Mouse (Mus musculus): Measurements from ENCODE around the gene Kif26b. TPM values are rescaled to one million over a fixed set of nuclear protein-coding genes. Genes with fewer than 3 reads are reported as not detected.

Kif26b gene
- polyA plus RNA-seq, 1 experiment from 2014 or later: 5.3 TPM

DNA sequence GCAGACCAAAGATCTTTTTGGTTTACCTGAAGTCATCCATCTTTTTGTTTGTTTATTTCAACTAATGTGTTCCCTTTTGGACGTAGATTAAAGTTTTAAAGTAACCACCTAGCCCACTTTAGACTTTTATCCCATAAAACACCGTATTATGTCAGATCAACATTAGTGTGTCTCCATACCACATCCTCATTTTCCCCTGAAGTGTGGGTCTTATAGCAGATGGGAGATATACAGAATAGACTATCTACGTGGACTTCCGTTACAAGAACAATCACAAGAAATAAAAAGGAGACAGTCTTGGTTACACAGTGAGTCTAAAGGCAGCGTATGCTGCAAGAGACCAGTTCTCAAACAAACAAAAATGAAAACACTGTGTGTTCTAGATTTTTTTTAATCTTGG, 185.3 kb downstream of the Kif26b start:
- ATAC-seq (ENCODE audit: insufficient number of reproducible peaks, low FRiP score, low TSS enrichment, low read depth): no peak
- H3K4me2 ChIP-seq: no peak overlapping the region
- no peaks in the 10 kb centered on the region for H3K36me3 ChIP-seq
- H3K9ac ChIP-seq: no peak overlapping the region
- 90% methylated on average over 5 of the region's 5 CpGs for WGBS
- H3K27me3 ChIP-seq: peaks cover 5% of the 10 kb centered on the region; the same call in 1 of the 2 replicates
- H3K4me3 ChIP-seq: no peak overlapping the region
- no peaks in the 10 kb centered on the region for H3K4me1 ChIP-seq
- no peak overlapping the region for H3K27ac ChIP-seq
- H3K9me3 ChIP-seq: no peaks in the 10 kb centered on the region

DNA sequence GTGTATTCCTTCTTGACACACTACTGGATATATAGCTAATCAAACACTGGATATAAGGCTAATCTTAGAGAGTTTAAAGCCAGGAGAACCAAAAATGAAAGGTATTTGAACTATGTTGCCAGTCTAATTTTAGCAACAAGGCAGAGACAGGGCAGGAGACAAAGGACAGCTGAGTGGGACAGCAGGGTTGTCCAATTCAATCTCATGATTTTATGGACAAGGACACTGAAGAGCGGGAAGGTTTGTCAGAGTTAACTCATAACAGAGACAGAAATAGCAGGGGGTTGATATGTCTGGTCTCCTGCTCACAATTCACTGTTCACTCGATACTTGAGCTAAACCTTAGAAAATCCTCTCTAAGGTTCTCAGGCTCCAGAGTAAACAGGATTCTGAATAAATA, 187.5 kb downstream of the Kif26b start:
- WGBS: 64% methylated on average over 2 of the region's 2 CpGs
- ATAC-seq (ENCODE audit: insufficient number of reproducible peaks, low FRiP score, low TSS enrichment, low read depth): no peak
- 0 out of 2 replicates have a peak, but pooled peaks cover 3% of the 10 kb centered on the region for H3K27me3 ChIP-seq

DNA sequence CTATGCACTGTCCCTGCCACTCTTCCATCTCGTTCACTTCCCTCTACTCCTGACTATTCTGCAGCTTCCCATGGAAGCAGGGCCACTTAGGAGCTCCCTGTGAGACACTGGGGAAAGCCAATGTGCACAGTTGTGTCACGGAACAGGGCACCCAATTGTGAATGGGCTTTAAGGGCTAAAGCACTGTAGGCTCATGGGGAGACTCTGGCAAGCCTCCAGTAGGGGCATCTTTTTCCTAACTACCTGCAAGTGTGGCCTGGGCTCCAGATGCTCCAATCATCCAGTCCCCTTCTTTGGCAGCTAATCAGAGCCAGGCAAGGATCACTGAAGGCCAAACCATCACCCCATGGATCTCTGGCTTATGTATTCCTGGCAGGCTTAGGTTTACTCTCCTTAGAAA, 191.9 kb downstream of the Kif26b start:
- H3K27ac ChIP-seq: no peak overlapping the region
- WGBS: 61% methylated on average over 2 of the region's 2 CpGs
- no peak overlapping the region for H3K4me3 ChIP-seq
- H3K36me3 ChIP-seq: no peaks in the 10 kb centered on the region
- H3K4me1 ChIP-seq: no peaks in the 10 kb centered on the region
- no peak for ATAC-seq (ENCODE audit: insufficient number of reproducible peaks, low FRiP score, low TSS enrichment, low read depth)
- no peaks in the 10 kb centered on the region for H3K9me3 ChIP-seq
- H3K9ac ChIP-seq: no peak overlapping the region
- 0 out of 2 replicates have a peak, but pooled peaks cover 3% of the 10 kb centered on the region for H3K27me3 ChIP-seq
- no peak overlapping the region for H3K4me2 ChIP-seq

More for the DNA sequence above, 187.5 kb downstream of the Kif26b start:
- Histone ChIP-seq H3K36me3 (no peaks in the 10 kb centered on the region), H3K9me3 (no peaks in the 10 kb centered on the region), H3K4me2 (no peak overlapping the region), H3K9ac (no peak overlapping the region), H3K27ac (no peak overlapping the region), H3K4me3 (no peak overlapping the region), H3K4me1 (no peaks in the 10 kb centered on the region)

DNA sequence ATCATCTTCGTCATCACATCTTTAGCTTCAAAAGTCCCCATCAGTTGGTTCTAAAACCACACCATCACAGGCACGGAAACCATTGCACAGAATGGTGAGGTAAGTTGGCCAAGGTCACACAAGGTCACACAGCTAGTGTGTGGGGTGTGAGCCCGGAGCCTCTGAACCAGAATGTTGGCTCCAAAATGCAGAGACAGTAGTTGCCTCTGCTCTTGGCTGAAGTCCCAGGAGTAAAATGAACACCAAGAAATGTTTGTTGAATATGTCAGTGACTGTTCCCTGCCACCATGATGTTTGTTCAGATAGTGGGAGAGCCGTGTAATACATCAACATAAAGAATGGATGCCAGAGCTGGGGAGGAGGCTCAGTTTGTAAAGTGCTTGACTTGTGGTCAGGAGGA, 193.9 kb downstream of the Kif26b start:
- H3K9me3 ChIP-seq: no peaks in the 10 kb centered on the region
- 0 out of 2 replicates have a peak, but pooled peaks cover 5% of the 10 kb centered on the region for H3K27me3 ChIP-seq
- H3K27ac ChIP-seq: no peak overlapping the region
- H3K36me3 ChIP-seq: no peaks in the 10 kb centered on the region
- no peak overlapping the region for H3K9ac ChIP-seq
- no peak overlapping the region for H3K4me2 ChIP-seq
- H3K4me1 ChIP-seq: no peaks in the 10 kb centered on the region
- no peak overlapping the region for H3K4me3 ChIP-seq
- ATAC-seq (ENCODE audit: insufficient number of reproducible peaks, low FRiP score, low TSS enrichment, low read depth): no peak
- 77% methylated on average over 4 of the region's 4 CpGs for WGBS

DNA sequence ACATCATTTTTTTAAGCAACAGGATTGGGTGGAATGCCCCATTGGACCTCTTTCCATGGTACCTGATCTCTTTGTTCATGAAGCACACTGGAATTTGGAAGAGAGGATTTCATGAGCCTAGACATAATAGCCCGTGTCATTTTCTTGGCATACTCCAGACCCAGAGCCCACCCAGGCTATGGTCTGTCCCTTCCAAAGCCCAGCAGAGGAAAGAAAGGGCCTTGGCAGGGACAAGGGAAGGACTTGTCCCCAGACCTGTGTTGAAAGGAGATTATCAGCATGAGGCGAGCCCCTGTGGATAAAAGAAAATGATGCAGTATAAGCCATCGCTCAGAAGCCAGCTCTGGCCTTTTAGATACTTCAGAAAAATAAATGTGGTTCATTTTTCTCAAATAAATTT, 196.6 kb downstream of the Kif26b start:
- Histone ChIP-seq H3K27me3 (0 out of 2 replicates have a peak, but pooled peaks cover 5% of the 10 kb centered on the region), H3K9ac (no peak overlapping the region), H3K36me3 (no peaks in the 10 kb centered on the region), H3K4me2 (no peak overlapping the region), H3K4me3 (no peak overlapping the region), H3K9me3 (no peaks in the 10 kb centered on the region), H3K4me1 (peaks cover 2% of the 10 kb centered on the region; the same call in 1 of the 2 replicates), H3K27ac (no peak overlapping the region)
- ATAC-seq (ENCODE audit: insufficient number of reproducible peaks, low FRiP score, low TSS enrichment, low read depth): no peak
- 85% methylated on average over 3 of the region's 3 CpGs for WGBS

DNA sequence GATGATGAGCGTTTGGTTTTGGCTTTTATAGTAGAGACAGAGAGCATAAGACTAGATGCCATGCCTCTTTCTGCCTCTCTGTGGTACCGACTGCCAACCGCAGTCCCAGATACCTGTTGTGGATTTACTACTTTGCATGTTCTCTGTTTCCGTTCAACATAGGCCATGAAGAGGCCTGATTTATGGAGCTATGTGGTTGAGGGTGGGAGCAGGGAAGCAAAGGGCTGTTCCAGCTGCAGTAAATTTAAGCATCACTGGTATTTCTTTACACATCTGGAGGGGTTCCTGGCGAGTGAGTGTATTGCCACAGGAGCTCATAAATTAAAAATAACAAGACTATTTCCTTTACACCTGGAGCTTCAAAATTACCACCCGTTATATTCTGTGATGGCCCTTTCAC, 199.3 kb downstream of the Kif26b start:
- H3K4me3 ChIP-seq: no peak overlapping the region
- H3K9ac ChIP-seq: no peak overlapping the region
- H3K4me2 ChIP-seq: no peak overlapping the region
- peaks cover 14% of the 10 kb centered on the region for H3K4me1 ChIP-seq
- no peaks in the 10 kb centered on the region for H3K9me3 ChIP-seq
- WGBS: 20% methylated on average over 6 of the region's 6 CpGs
- peaks cover 5% of the 10 kb centered on the region; the same call in 1 of the 2 replicates for H3K27me3 ChIP-seq
- H3K36me3 ChIP-seq: no peaks in the 10 kb centered on the region
- no peak for ATAC-seq (ENCODE audit: insufficient number of reproducible peaks, low FRiP score, low TSS enrichment, low read depth)
- H3K27ac ChIP-seq: no peak overlapping the region

DNA sequence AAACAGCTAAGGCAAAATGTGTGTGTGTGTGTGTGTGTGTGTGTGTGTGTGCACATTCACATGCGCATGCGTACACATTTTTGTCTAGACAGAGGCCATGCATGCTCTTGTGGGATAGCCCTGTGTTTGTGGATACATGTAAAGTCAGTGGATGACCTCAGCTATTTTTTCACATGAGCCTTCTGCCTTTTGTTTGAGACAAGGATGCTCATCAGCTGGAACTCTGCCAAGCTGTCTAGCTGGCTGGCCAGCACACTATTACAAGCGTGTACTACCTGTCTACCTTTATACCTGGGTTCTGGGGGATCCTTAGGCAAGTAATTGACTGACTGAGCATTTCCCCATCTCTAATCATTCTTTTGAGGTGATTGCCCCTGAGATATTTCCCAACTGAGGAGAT, 201.3 kb downstream of the Kif26b start:
- no peaks in the 10 kb centered on the region for H3K9me3 ChIP-seq
- WGBS: 93% methylated on average over 3 of the region's 3 CpGs

DNA sequence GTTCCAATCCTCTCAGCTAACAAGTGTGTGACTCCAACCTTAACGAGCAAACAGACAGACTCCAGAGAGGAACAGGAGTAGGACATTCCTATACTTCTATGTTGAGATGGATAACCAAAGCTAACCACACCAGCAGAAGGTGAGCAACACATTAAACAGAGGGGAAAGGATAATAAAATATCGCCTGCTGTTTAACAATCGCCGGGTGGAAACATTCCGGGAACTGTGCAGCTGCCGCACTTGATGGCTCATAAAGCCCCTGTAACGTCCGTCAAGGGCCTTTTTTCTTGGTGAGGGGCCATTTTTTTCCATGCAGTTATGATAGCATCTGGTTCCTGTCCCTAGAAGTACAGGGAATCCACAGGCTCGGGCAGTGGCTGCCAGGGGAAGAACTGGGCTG, 204.1 kb downstream of the Kif26b start:
- Histone ChIP-seq H3K9ac (no peak overlapping the region), H3K36me3 (no peaks in the 10 kb centered on the region), H3K4me2 (no peak overlapping the region), H3K4me1 (peaks cover 23% of the 10 kb centered on the region), H3K27me3 (peaks cover 3% of the 10 kb centered on the region; the same call in 1 of the 2 replicates), H3K9me3 (no peaks in the 10 kb centered on the region), H3K4me3 (no peak overlapping the region), H3K27ac (no peak overlapping the region)
- 18% methylated on average over 9 of the region's 9 CpGs for WGBS
- no peak for ATAC-seq (ENCODE audit: insufficient number of reproducible peaks, low FRiP score, low TSS enrichment, low read depth)

More for the DNA sequence above, 201.3 kb downstream of the Kif26b start:
- ATAC-seq (ENCODE audit: insufficient number of reproducible peaks, low FRiP score, low TSS enrichment, low read depth): no peak
- Histone ChIP-seq H3K9ac (no peak overlapping the region), H3K27ac (no peak overlapping the region), H3K4me3 (no peak overlapping the region), H3K4me2 (no peak overlapping the region), H3K4me1 (peaks cover 24% of the 10 kb centered on the region), H3K36me3 (no peaks in the 10 kb centered on the region), H3K27me3 (peaks cover 8% of the 10 kb centered on the region; the same call in 1 of the 2 replicates)

DNA sequence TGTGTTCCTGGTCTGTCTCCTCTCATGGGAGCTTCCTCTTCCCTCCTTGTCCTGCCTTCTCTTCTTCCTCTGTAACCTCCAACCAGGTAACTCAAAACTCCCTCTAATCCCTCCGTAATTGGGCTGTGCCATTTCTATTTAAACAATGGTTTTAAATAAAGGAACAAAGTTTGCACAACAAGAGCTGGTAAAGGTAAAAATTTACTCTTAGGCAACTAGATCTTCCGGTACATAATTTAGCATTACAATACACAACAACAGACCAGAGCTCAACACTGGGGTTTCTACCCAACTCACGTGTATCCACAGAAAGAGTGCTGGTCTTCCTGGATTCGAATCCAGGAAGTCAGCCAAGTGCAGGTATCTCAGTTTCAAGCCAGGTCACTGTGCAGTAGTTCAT, 205.7 kb downstream of the Kif26b start:
- Histone ChIP-seq H3K36me3 (no peaks in the 10 kb centered on the region), H3K9ac (no peak overlapping the region), H3K4me3 (no peak overlapping the region), H3K27me3 (peaks cover 3% of the 10 kb centered on the region; the same call in 1 of the 2 replicates), H3K4me1 (peaks cover 21% of the 10 kb centered on the region), H3K4me2 (no peak overlapping the region), H3K9me3 (no peaks in the 10 kb centered on the region), H3K27ac (no peak overlapping the region)
- WGBS: 84% methylated on average over 4 of the region's 4 CpGs
- ATAC-seq (ENCODE audit: insufficient number of reproducible peaks, low FRiP score, low TSS enrichment, low read depth): no peak

DNA sequence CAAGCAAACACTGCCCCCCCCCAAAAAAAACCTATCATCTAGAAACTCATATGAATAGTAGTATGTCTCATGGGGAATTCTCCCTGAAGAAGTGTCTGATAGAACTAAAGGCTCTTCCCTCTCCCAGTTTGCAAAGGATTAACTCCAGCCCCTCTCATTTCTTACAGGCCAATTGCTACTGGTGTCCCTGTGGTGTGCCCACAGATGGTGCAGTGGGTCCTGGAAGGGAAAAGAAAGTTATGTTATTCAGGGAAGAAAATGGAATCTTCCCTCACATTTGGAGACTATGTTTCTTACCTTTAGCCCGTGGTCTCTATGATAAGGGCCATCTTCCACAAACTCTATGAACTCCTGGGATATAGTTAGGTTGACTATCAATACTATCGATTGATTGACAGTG, 208.0 kb downstream of the Kif26b start:
- Histone ChIP-seq H3K4me2 (no peak overlapping the region), H3K9ac (no peak overlapping the region), H3K27me3 (peaks cover 3% of the 10 kb centered on the region; the same call in 1 of the 2 replicates), H3K36me3 (no peaks in the 10 kb centered on the region), H3K4me3 (no peak overlapping the region), H3K4me1 (peaks cover 21% of the 10 kb centered on the region), H3K27ac (no peak overlapping the region), H3K9me3 (no peaks in the 10 kb centered on the region)
- 94% methylated on average over 2 of the region's 2 CpGs for WGBS
- ATAC-seq (ENCODE audit: insufficient number of reproducible peaks, low FRiP score, low TSS enrichment, low read depth): no peak

DNA sequence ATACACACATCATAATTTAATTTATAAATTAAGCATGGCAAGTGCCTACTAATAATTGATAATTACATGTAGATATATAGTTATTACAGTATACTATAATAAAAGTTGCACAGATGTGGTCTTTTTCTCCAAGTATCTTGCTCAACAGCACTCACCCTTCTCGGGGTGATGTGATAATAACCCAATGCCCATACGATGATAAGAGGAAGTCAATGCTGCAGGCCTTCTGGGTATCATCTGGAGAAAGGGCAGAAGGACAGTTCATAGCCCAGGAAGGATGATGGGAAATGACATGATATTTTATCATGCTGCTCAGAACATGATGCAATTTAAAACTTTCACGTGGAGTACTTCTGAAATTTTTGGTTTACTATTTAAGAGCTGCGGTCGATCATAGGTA, 214.9 kb downstream of the Kif26b start:
- H3K4me2 ChIP-seq: no peak overlapping the region
- WGBS: 81% methylated on average over 5 of the region's 5 CpGs
- H3K27me3 ChIP-seq: no peaks in the 10 kb centered on the region
- no peak overlapping the region for H3K9ac ChIP-seq
- no peaks in the 10 kb centered on the region for H3K36me3 ChIP-seq
- H3K27ac ChIP-seq: no peak overlapping the region
- 0 out of 2 replicates have a peak, but pooled peaks cover 9% of the 10 kb centered on the region for H3K4me1 ChIP-seq
- H3K9me3 ChIP-seq: no peaks in the 10 kb centered on the region
- H3K4me3 ChIP-seq: no peak overlapping the region
- no peak for ATAC-seq (ENCODE audit: insufficient number of reproducible peaks, low FRiP score, low TSS enrichment, low read depth)

DNA sequence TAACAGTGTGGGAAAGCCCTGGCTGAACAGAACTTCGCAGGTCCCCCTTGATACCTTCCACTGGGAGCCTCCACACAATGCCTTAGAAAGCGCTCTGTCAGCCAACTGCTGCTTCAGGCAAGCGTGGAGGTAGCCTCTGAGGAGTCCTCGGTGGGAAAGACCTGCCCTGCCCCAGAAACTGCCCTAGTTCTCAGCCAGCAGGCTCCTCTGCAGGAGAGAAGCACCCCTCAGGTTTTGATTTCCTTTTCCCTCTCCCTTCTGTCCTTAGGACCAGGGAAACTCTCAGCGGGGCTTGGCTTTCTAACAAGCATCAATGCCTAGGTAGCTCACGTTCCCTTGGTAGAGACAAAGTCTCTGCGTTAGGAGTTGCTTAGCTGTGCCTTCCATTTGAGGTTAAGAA, 215.6 kb downstream of the Kif26b start:
- H3K4me3 ChIP-seq: no peak overlapping the region
- no peak for ATAC-seq (ENCODE audit: insufficient number of reproducible peaks, low FRiP score, low TSS enrichment, low read depth)
- H3K27me3 ChIP-seq: no peaks in the 10 kb centered on the region
- no peaks in the 10 kb centered on the region for H3K9me3 ChIP-seq
- 0 out of 2 replicates have a peak, but pooled peaks cover 9% of the 10 kb centered on the region for H3K4me1 ChIP-seq
- H3K27ac ChIP-seq: no peak overlapping the region
- no peak overlapping the region for H3K9ac ChIP-seq
- H3K36me3 ChIP-seq: no peaks in the 10 kb centered on the region
- WGBS: 63% methylated on average over 7 of the region's 7 CpGs
- no peak overlapping the region for H3K4me2 ChIP-seq

DNA sequence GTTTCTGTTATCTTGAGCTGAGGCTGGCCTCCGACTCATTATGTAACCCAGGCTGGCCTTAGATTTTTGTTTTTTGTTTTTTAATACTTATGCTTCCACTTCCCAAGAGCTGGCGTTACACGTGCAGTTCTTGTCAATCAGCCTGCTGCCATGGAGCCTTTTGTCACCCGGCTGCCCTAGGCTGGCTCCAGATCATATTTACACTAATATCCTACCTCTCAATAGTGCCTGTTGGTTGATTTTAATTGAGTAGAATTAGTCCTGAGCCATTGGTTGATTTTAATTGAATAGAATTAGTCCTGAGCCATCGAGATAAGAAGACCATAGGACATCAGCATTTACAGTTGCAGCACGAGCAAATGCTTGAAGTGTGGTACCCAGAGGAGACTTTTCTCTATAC, 216.0 kb downstream of the Kif26b start:
- no peaks in the 10 kb centered on the region for H3K27me3 ChIP-seq
- 0 out of 2 replicates have a peak, but pooled peaks cover 9% of the 10 kb centered on the region for H3K4me1 ChIP-seq
- no peak for ATAC-seq (ENCODE audit: insufficient number of reproducible peaks, low FRiP score, low TSS enrichment, low read depth)
- no peak overlapping the region for H3K4me3 ChIP-seq
- no peak overlapping the region for H3K9ac ChIP-seq
- H3K9me3 ChIP-seq: no peaks in the 10 kb centered on the region
- no peak overlapping the region for H3K4me2 ChIP-seq
- no peaks in the 10 kb centered on the region for H3K36me3 ChIP-seq
- 83% methylated on average over 6 of the region's 6 CpGs for WGBS
- no peak overlapping the region for H3K27ac ChIP-seq
